Mouse (Mus musculus): ENCODE data around the gene Bcl6. TPM values are rescaled to one million over a fixed set of nuclear protein-coding genes. Genes with fewer than 3 reads are reported as not detected.

Bcl6 gene
- polyA plus RNA-seq, 1 experiment from 2014 or later: 0.23 TPM

GRCm38 (mm10) chr16:23980991-23981720 is 7.5 kb downstream of the Bcl6 start:
- ATAC-seq (ENCODE audit: low FRiP score, low TSS enrichment) (no peak), DNase-seq (ENCODE audit: low spot score) (peak; percentile 58)
- TF ChIP-seq CTCF (IDR thresholded peaks at IDR 0.05; ENCODE audit: low read depth) (no peak; the same call in 1 of the 2 replicates), EP300 (optimal IDR thresholded peaks at IDR 0.05) (no peak)
- Histone ChIP-seq H3K4me1 (replicated peaks; ENCODE audit: control insufficient read depth, insufficient read depth) (no peaks in the 10 kb centered on the region; the same call in 1 of the 2 replicates), H3K4me2 (replicated peaks; ENCODE audit: low read depth) (peak overlapping the region; percentile 80), H3K9ac (ENCODE audit: low read length) (peak overlapping the region; percentile 55), H3K36me3 (ENCODE audit: control insufficient read depth, insufficient read depth, low read length) (no peaks in the 10 kb centered on the region), H3K4me3 (ENCODE audit: low read depth, low read length) (peak overlapping the region; percentile 40), H3K27ac (replicated peaks) (no peak overlapping the region), H3K9me3 (ENCODE audit: control insufficient read depth, low read length) (no peaks in the 10 kb centered on the region), H3K27me3 (ENCODE audit: control insufficient read depth, insufficient read depth, low read length) (no peaks in the 10 kb centered on the region)
- WGBS: 6% methylated on average over 32 of the region's 32 CpGs

- no peak for TF ChIP-seq EP300 (optimal IDR thresholded peaks at IDR 0.05)
- no peak for TF ChIP-seq CTCF (IDR thresholded peaks at IDR 0.05; ENCODE audit: low read depth)
- no peaks in the 10 kb centered on the region for H3K9me3 ChIP-seq (ENCODE audit: control insufficient read depth, low read length)
- peak overlapping the region; percentile 55; the same call in 1 of the 2 replicates for H3K9ac ChIP-seq (ENCODE audit: low read length)
- ATAC-seq (ENCODE audit: low FRiP score, low TSS enrichment) (no peak), DNase-seq (ENCODE audit: low spot score) (no peak)
- H3K4me3 ChIP-seq (ENCODE audit: low read depth, low read length): peak overlapping the region; percentile 40
- H3K36me3 ChIP-seq (ENCODE audit: control insufficient read depth, insufficient read depth, low read length): no peaks in the 10 kb centered on the region
- H3K4me2 ChIP-seq (replicated peaks; ENCODE audit: low read depth): peak overlapping the region; percentile 80
- H3K27me3 ChIP-seq (ENCODE audit: control insufficient read depth, insufficient read depth, low read length): no peaks in the 10 kb centered on the region
- WGBS: 32% methylated on average over 11 of the region's 11 CpGs
- H3K27ac ChIP-seq (replicated peaks): no peak overlapping the region
- no peaks in the 10 kb centered on the region; the same call in 1 of the 2 replicates for H3K4me1 ChIP-seq (replicated peaks; ENCODE audit: control insufficient read depth, insufficient read depth)
Measured at GRCm38 (mm10) chr16:23980201-23980870, 8.3 kb downstream of the Bcl6 start.

DNA sequence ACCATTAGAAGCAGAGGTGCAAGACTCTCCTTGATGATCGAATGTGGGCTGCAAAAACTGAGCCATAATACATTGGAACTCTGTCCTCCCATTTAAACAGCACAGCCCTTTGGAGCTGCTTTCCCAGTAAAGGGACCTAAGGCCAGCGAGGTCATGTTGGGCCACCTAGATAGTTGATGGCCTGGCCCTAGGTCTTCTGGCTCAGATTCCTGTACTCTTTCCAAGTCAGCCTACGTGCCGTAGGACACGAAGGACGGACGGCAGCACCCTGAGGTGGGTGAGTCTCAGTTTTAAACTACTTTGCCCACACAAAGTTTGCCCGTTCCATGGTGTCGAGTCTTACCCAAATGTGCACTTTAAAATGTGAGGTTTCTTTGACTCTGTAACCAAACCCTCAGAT is 9.2 kb downstream of the Bcl6 start:
- H3K36me3 ChIP-seq (ENCODE audit: control insufficient read depth, insufficient read depth, low read length): no peaks in the 10 kb centered on the region; the same call in 1 of the 2 replicates
- H3K4me3 ChIP-seq (ENCODE audit: low read depth, low read length): no peak overlapping the region
- no peak for TF ChIP-seq EP300 (optimal IDR thresholded peaks at IDR 0.05)
- H3K4me2 ChIP-seq (replicated peaks; ENCODE audit: low read depth): no peak overlapping the region
- H3K27me3 ChIP-seq (ENCODE audit: control insufficient read depth, insufficient read depth, low read length): no peaks in the 10 kb centered on the region
- ATAC-seq (ENCODE audit: low FRiP score, low TSS enrichment): no peak
- H3K27ac ChIP-seq (replicated peaks): no peak overlapping the region
- no peak for DNase-seq (ENCODE audit: low spot score)
- no peaks in the 10 kb centered on the region for H3K9me3 ChIP-seq (ENCODE audit: control insufficient read depth, low read length)
- H3K9ac ChIP-seq (ENCODE audit: low read length): no peak overlapping the region
- 91% methylated on average over 9 of the region's 9 CpGs for WGBS
- H3K4me1 ChIP-seq (replicated peaks; ENCODE audit: control insufficient read depth, insufficient read depth): no peaks in the 10 kb centered on the region; the same call in 1 of the 2 replicates

GRCm38 (mm10) chr16:23978495-23978894 is 10.2 kb downstream of the Bcl6 start:
- Histone ChIP-seq H3K36me3 (ENCODE audit: control insufficient read depth, insufficient read depth, low read length) (no peaks in the 10 kb centered on the region; the same call in 1 of the 2 replicates), H3K4me3 (ENCODE audit: low read depth, low read length) (no peak overlapping the region), H3K9me3 (ENCODE audit: control insufficient read depth, low read length) (no peaks in the 10 kb centered on the region), H3K4me2 (replicated peaks; ENCODE audit: low read depth) (no peak overlapping the region), H3K27me3 (ENCODE audit: control insufficient read depth, insufficient read depth, low read length) (no peaks in the 10 kb centered on the region), H3K9ac (ENCODE audit: low read length) (no peak overlapping the region), H3K27ac (replicated peaks) (no peak overlapping the region), H3K4me1 (replicated peaks; ENCODE audit: control insufficient read depth, insufficient read depth) (no peaks in the 10 kb centered on the region; the same call in 1 of the 2 replicates)
- no peak for TF ChIP-seq CTCF (IDR thresholded peaks at IDR 0.05; ENCODE audit: low read depth)
- no peak for TF ChIP-seq EP300 (optimal IDR thresholded peaks at IDR 0.05)
- no peak for ATAC-seq (ENCODE audit: low FRiP score, low TSS enrichment)
- no peak for DNase-seq (ENCODE audit: low spot score)
- 74% methylated on average over 4 of the region's 4 CpGs for whole genome bisulfite sequencing

- ATAC-seq (ENCODE audit: low FRiP score, low TSS enrichment) (no peak), DNase-seq (ENCODE audit: low spot score) (no peak)
- 80% methylated on average over 3 of the region's 3 CpGs for WGBS
- TF ChIP-seq EP300 (optimal IDR thresholded peaks at IDR 0.05): no peak
- TF ChIP-seq CTCF (IDR thresholded peaks at IDR 0.05; ENCODE audit: low read depth): no peak
- H3K9me3 ChIP-seq (ENCODE audit: control insufficient read depth, low read length): no peaks in the 10 kb centered on the region
- H3K27ac ChIP-seq (replicated peaks): no peak overlapping the region
- no peak overlapping the region for H3K9ac ChIP-seq (ENCODE audit: low read length)
- no peak overlapping the region for H3K4me3 ChIP-seq (ENCODE audit: low read depth, low read length)
- H3K4me1 ChIP-seq (replicated peaks; ENCODE audit: control insufficient read depth, insufficient read depth): no peaks in the 10 kb centered on the region; the same call in 1 of the 2 replicates
- H3K4me2 ChIP-seq (replicated peaks; ENCODE audit: low read depth): no peak overlapping the region
- no peaks in the 10 kb centered on the region for H3K27me3 ChIP-seq (ENCODE audit: control insufficient read depth, insufficient read depth, low read length)
- no peaks in the 10 kb centered on the region; the same call in 1 of the 2 replicates for H3K36me3 ChIP-seq (ENCODE audit: control insufficient read depth, insufficient read depth, low read length)
Measured at GRCm38 (mm10) chr16:23977732-23978131, 10.9 kb downstream of the Bcl6 start.

DNA sequence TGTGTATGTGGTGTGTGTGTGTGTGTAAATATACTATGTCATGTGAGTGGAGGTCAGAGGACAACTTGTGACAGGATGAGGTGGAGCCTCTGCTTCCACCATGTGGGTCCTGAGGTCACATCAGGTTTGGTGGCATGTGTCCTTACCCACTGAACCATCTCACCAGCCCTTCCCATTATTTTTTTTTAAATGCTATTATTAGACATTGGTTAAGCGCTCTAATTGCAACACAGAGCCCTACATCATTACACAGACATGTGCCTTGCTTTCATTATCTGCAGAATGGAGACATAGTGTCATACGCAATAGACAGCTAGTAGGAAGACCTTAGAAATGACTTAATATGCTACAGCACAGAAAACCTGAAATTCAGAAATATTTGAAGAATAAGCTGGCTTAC is 12.5 kb downstream of the Bcl6 start:
- Histone ChIP-seq H3K36me3 (ENCODE audit: control insufficient read depth, insufficient read depth, low read length) (no peaks in the 10 kb centered on the region; the same call in 1 of the 2 replicates), H3K4me2 (replicated peaks; ENCODE audit: low read depth) (no peak overlapping the region), H3K4me3 (ENCODE audit: low read depth, low read length) (no peak overlapping the region), H3K9ac (ENCODE audit: low read length) (no peak overlapping the region), H3K27me3 (ENCODE audit: control insufficient read depth, insufficient read depth, low read length) (no peaks in the 10 kb centered on the region), H3K4me1 (replicated peaks; ENCODE audit: control insufficient read depth, insufficient read depth) (no peaks in the 10 kb centered on the region; the same call in 1 of the 2 replicates), H3K9me3 (ENCODE audit: control insufficient read depth, low read length) (no peaks in the 10 kb centered on the region), H3K27ac (replicated peaks) (no peak overlapping the region)
- TF ChIP-seq EP300 (optimal IDR thresholded peaks at IDR 0.05) (no peak), CTCF (IDR thresholded peaks at IDR 0.05; ENCODE audit: low read depth) (no peak)
- WGBS: 97% methylated on average over 2 of the region's 2 CpGs
- no peak for DNase-seq (ENCODE audit: low spot score)
- no peak for ATAC-seq (ENCODE audit: low FRiP score, low TSS enrichment)
